Mouse (Mus musculus) midbrain, embryonic 16.5 days (tissue): ENCODE results near the gene Gbp8. TPM values are rescaled to one million over a fixed set of nuclear protein-coding genes. Genes with fewer than 3 reads are reported as not detected.

Experiments
- ATAC-seq: fragments of 200-750 bp; cut with Nextera tagmentation; 2 replicates; pipeline ENCODE4 v1.8.0; 2017; ENCODE audit warnings: moderate TSS enrichment
- H3K27ac ChIP-seq: fragments of 300-500 bp; sonication (generic); 2 replicates; pipeline ENCODE4 v1.5.1; 2014; ENCODE audit warnings: mild to moderate bottlenecking, low read length, mixed read lengths
- H3K27me3 ChIP-seq: fragments of 300-500 bp; sonication (generic); 2 replicates; pipeline ENCODE4 v1.6.1; 2014; ENCODE audit warnings: low read depth, low read length, mixed read lengths; ENCODE audit not compliant: control insufficient read depth, insufficient read depth
- H3K36me3 ChIP-seq: fragments of 300-500 bp; sonication (generic); 2 replicates; pipeline ENCODE4 v1.6.1; 2014; ENCODE audit warnings: mild to moderate bottlenecking, low read length, moderate library complexity, mixed read lengths; ENCODE audit not compliant: control insufficient read depth, insufficient read depth
- H3K4me1 ChIP-seq: fragments of 300-500 bp; sonication (generic); 2 replicates; pipeline ENCODE4 v1.6.1; 2014; ENCODE audit warnings: mild to moderate bottlenecking, low read length, mixed read lengths; ENCODE audit not compliant: control insufficient read depth, insufficient read depth
- H3K4me2 ChIP-seq: fragments of 300-500 bp; sonication (generic); 2 replicates; pipeline ENCODE4 v1.6.1; 2014; ENCODE audit warnings: mild to moderate bottlenecking, low read length, mixed read lengths
- H3K4me3 ChIP-seq: fragments of 300-500 bp; sonication (generic); 2 replicates; pipeline ENCODE4 v1.5.1; 2014; ENCODE audit warnings: low read depth, mild to moderate bottlenecking, low read length, moderate library complexity, mixed read lengths
- H3K9ac ChIP-seq: fragments of 300-500 bp; sonication (generic); 2 replicates; pipeline ENCODE4 v1.6.1; 2014; ENCODE audit warnings: low read depth, low read length, mixed read lengths
- H3K9me3 ChIP-seq: fragments of 300-500 bp; sonication (generic); replicated peaks from 2 replicates; pipeline ENCODE4 v1.6.1; 2014; ENCODE audit warnings: mild to moderate bottlenecking, low read length, mixed read lengths; ENCODE audit not compliant: control insufficient read depth, poor library complexity, severe bottlenecking
- WGBS: fragments of 180-500 bp; shearing (Covaris S2); extraction: QIAGEN DNeasy Blood & Tissue Kit; methylation state at CpG from one replicate; pipeline ENCODE4 v1.1.7; 2014; 5-methylcytosine and 5-hydroxymethylcytosine counted together
- polyA plus RNA-seq: library from polyadenylated mRNA; unstranded; fragments of >200 nt; fragmentation: Nextera tagmentation; extraction: Ambion mirVana; gene quantifications from 2 replicates; pipeline ENCODE4 v1.2.1, GENCODE M21; 2015

Gbp8 gene
- polyA plus RNA-seq, 1 experiment from 2014 or later: 0.39 TPM

- no peak overlapping the region for H3K9ac ChIP-seq
- no peaks in the 10 kb centered on the region for H3K27me3 ChIP-seq
- H3K27ac ChIP-seq: no peak overlapping the region
- no peaks in the 10 kb centered on the region for H3K4me1 ChIP-seq
- H3K9me3 ChIP-seq: no peaks in the 10 kb centered on the region
- WGBS: 88% methylated on average over 4 of the region's 4 CpGs
- ATAC-seq: no peak
- no peak overlapping the region for H3K4me3 ChIP-seq
- H3K36me3 ChIP-seq: no peaks in the 10 kb centered on the region
- no peak overlapping the region for H3K4me2 ChIP-seq
Measured at GRCm38 (mm10) chr5:105011570-105011969, 127.8 kb downstream of the Gbp8 start.

GRCm38 (mm10) chr5:105010376-105010775 lies 129.0 kb downstream of the Gbp8 start:
- Histone ChIP-seq H3K36me3 (no peaks in the 10 kb centered on the region), H3K4me1 (no peaks in the 10 kb centered on the region), H3K4me2 (no peak overlapping the region), H3K27ac (no peak overlapping the region), H3K9me3 (no peaks in the 10 kb centered on the region), H3K9ac (no peak overlapping the region), H3K27me3 (no peaks in the 10 kb centered on the region), H3K4me3 (no peak overlapping the region)
- no peak for ATAC-seq

- 82% methylated on average over 2 of the region's 2 CpGs for WGBS
- Histone ChIP-seq H3K36me3 (no peaks in the 10 kb centered on the region), H3K27ac (no peak overlapping the region), H3K9me3 (no peaks in the 10 kb centered on the region), H3K4me3 (no peak overlapping the region), H3K27me3 (no peaks in the 10 kb centered on the region), H3K4me2 (no peak overlapping the region), H3K4me1 (no peaks in the 10 kb centered on the region), H3K9ac (no peak overlapping the region)
- no peak for ATAC-seq
Measured at GRCm38 (mm10) chr5:104989411-104989810, 149.9 kb downstream of the Gbp8 start.

GRCm38 (mm10) chr5:104988000-104988399 lies 151.3 kb downstream of the Gbp8 start:
- no peak overlapping the region for H3K27ac ChIP-seq
- no peak overlapping the region for H3K4me3 ChIP-seq
- no peaks in the 10 kb centered on the region for H3K9me3 ChIP-seq
- H3K9ac ChIP-seq: no peak overlapping the region
- WGBS: 54% methylated on average over 2 of the region's 2 CpGs
- no peaks in the 10 kb centered on the region for H3K36me3 ChIP-seq
- H3K4me2 ChIP-seq: no peak overlapping the region
- ATAC-seq: no peak
- no peaks in the 10 kb centered on the region for H3K4me1 ChIP-seq
- H3K27me3 ChIP-seq: no peaks in the 10 kb centered on the region

- Histone ChIP-seq H3K27ac (no peak overlapping the region), H3K9ac (no peak overlapping the region), H3K4me1 (no peaks in the 10 kb centered on the region), H3K27me3 (no peaks in the 10 kb centered on the region), H3K4me3 (no peak overlapping the region), H3K36me3 (no peaks in the 10 kb centered on the region), H3K4me2 (no peak overlapping the region), H3K9me3 (no peaks in the 10 kb centered on the region)
- WGBS: 60% methylated on average over 1 of the region's 1 CpGs
- ATAC-seq: no peak
Measured at GRCm38 (mm10) chr5:104986706-104987105, 152.6 kb downstream of the Gbp8 start.

- H3K4me1 ChIP-seq: no peaks in the 10 kb centered on the region
- H3K9me3 ChIP-seq: no peaks in the 10 kb centered on the region
- no peak within 1 kb of the TSS for H3K4me2 ChIP-seq
- no peaks in the 10 kb centered on the region for H3K36me3 ChIP-seq
- no peak within 1 kb of the TSS for H3K27ac ChIP-seq
- 43% methylated on average over 12 of the region's 12 CpGs for WGBS
- H3K9ac ChIP-seq: no peak within 1 kb of the TSS
- no peaks in the 10 kb centered on the region for H3K27me3 ChIP-seq
- ATAC-seq: no peak
- no peak within 1 kb of the TSS for H3K4me3 ChIP-seq
Measured at GRCm38 (mm10) chr5:104982535-104982934, 156.8 kb downstream of the Gbp8 start, which contains the start of gene Abcg3. TSS of gene Abcg3 (minus strand) at chr5:104982718.

- no peaks in the 10 kb centered on the region for H3K9me3 ChIP-seq
- H3K27me3 ChIP-seq: no peaks in the 10 kb centered on the region
- no peaks in the 10 kb centered on the region for H3K36me3 ChIP-seq
- no peak for ATAC-seq
- no peak overlapping the region for H3K4me3 ChIP-seq
- H3K4me2 ChIP-seq: no peak overlapping the region
- no peak overlapping the region for H3K27ac ChIP-seq
- H3K4me1 ChIP-seq: no peaks in the 10 kb centered on the region
- WGBS: 69% methylated on average over 2 of the region's 2 CpGs
- no peak overlapping the region for H3K9ac ChIP-seq
Measured at GRCm38 (mm10) chr5:104979040-104979513, 160.3 kb downstream of the Gbp8 start.

Other genes with a start within 250 kb of the Gbp8 start
- gene Abcg3, start 156.8 kb downstream of the Gbp8 start, polyA plus RNA-seq: 0.25 and 0.41 TPM in 2 replicates
- gene Gbp9, start within 50 bp of the Gbp8 start, polyA plus RNA-seq: 0.86 and 1.1 TPM in 2 replicates
- gene Gbp4, start within 50 bp of the Gbp8 start, polyA plus RNA-seq: 0.82 and 0.93 TPM in 2 replicates
- gene Gbp10, start 100.0 kb upstream of the Gbp8 start, polyA plus RNA-seq: 0.87 and 0.92 TPM in 2 replicates
- 0.06 and 0.31 TPM in 2 replicates for gene Gm43302, start 154.2 kb upstream of the Gbp8 start, polyA plus RNA-seq
- 1.8 and 2.0 TPM in 2 replicates for gene Gbp6, start 154.2 kb upstream of the Gbp8 start, polyA plus RNA-seq